Mouse (Mus musculus) kidney, postnatal 36 days (tissue): ENCODE results near the gene Pank3.

Experiments used
- DNase-seq, 2 experiments: peaks; one replicate each; pipeline ENCODE4 v3.0.0; 2021 to 2022; ENCODE audit warnings: mixed read lengths in 2 of 2

Pank3 gene

GRCm38 (mm10) chr11:35769188-35769745 is at the start of gene Pank3:
Gene Pank3 (plus strand): TSS chr11:35769484.
- peak; percentile 97 to 99 for DNase-seq

GRCm38 (mm10) chr11:35723876-35724275 is 45.4 kb upstream of the Pank3 start:
- DNase-seq, result no peak

GRCm38 (mm10) chr11:35726341-35726846 is 42.9 kb upstream of the Pank3 start:
- DNase-seq, result no peak

- no peak for DNase-seq
These were observed 41.1 kb upstream of the Pank3 start for GRCm38 (mm10) chr11:35728200-35728599.

GRCm38 (mm10) chr11:35729186-35729585 is 40.1 kb upstream of the Pank3 start:
- DNase-seq, result no peak

- peak; percentile 78 to 80 for DNase-seq
These were observed 36.9 kb upstream of the Pank3 start for GRCm38 (mm10) chr11:35732366-35732765.

GRCm38 (mm10) chr11:35736817-35737216 is 32.5 kb upstream of the Pank3 start:
- DNase-seq, result no peak

GRCm38 (mm10) chr11:35737262-35737661 is 32.0 kb upstream of the Pank3 start:
- no peak for DNase-seq

GRCm38 (mm10) chr11:35738102-35738501 is 31.2 kb upstream of the Pank3 start:
- no peak for DNase-seq

- DNase-seq, result no peak
These were observed 25.7 kb upstream of the Pank3 start for GRCm38 (mm10) chr11:35743586-35743985.

GRCm38 (mm10) chr11:35744571-35744970 is 24.7 kb upstream of the Pank3 start:
- no peak for DNase-seq

- DNase-seq, result peak; percentile 67 to 86
These were observed 18.7 kb upstream of the Pank3 start for GRCm38 (mm10) chr11:35750578-35750977.

GRCm38 (mm10) chr11:35754906-35755418 is 14.3 kb upstream of the Pank3 start:
- DNase-seq, result no peak

- no peak for DNase-seq
These were observed 13.7 kb upstream of the Pank3 start for GRCm38 (mm10) chr11:35755546-35755945.

- no peak for DNase-seq
These were observed 12.6 kb upstream of the Pank3 start for GRCm38 (mm10) chr11:35756411-35757303.

- no peak for DNase-seq
These were observed 9.2 kb upstream of the Pank3 start for GRCm38 (mm10) chr11:35760001-35760626.

GRCm38 (mm10) chr11:35760627-35761003 is 8.7 kb upstream of the Pank3 start:
- no peak for DNase-seq

- no peak for DNase-seq
These were observed 2.4 kb upstream of the Pank3 start for GRCm38 (mm10) chr11:35766845-35767244.

GRCm38 (mm10) chr11:35769746-35770437 is 608 bp downstream of the Pank3 start:
- DNase-seq, result peak; percentile 72 to 81

GRCm38 (mm10) chr11:35770741-35771504 is 1.6 kb downstream of the Pank3 start:
- peak; percentile 27 to 29 for DNase-seq

- DNase-seq, result peak; percentile 15 to 40
These were observed 6.3 kb downstream of the Pank3 start for GRCm38 (mm10) chr11:35775606-35776005.

- no peak for DNase-seq
These were observed 7.2 kb downstream of the Pank3 start for GRCm38 (mm10) chr11:35776452-35776851.
